Mouse (Mus musculus) brain, embryonic 14.5 days (tissue): ENCODE measurements around the gene Cenpa.

Source experiments
- CTCF ChIP-seq: fragments of 200-500 bp; IDR thresholded peaks from 2 replicates; pipeline ENCODE4 v1.5.1; 2012; ENCODE audit warnings: inconsistent platforms, mild to moderate bottlenecking, moderate library complexity, borderline replicate concordance; ENCODE audit not compliant: insufficient read depth, insufficient read length; ENCODE audit errors: extremely low read depth
- POLR2A ChIP-seq: fragments of 200-500 bp; IDR thresholded peaks from 2 replicates; pipeline ENCODE4 v1.6.1; 2012; ENCODE audit warnings: mild to moderate bottlenecking, inconsistent platforms, borderline replicate concordance; ENCODE audit not compliant: poor library complexity, insufficient read depth, insufficient read length, severe bottlenecking; ENCODE audit errors: extremely low read depth

DNA sequence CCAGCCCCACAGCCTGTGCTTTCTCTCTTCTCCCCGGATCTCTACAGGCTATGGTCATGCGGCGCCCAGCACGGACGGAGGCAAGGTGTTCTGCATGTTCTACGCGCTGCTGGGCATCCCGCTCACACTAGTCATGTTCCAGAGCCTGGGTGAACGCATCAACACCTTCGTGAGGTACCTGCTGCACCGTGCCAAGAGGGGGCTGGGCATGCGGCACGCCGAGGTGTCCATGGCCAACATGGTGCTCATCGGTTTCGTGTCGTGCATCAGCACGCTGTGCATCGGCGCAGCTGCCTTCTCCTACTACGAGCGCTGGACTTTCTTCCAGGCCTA, 44.8 kb upstream of the Cenpa start:
- no peak for TF ChIP-seq CTCF
- TF ChIP-seq POLR2A, result no peak
